Mouse (Mus musculus) lung, postnatal 0 days (tissue): ENCODE data around the gene Xpc. TPM values are rescaled to one million over a fixed set of nuclear protein-coding genes. Genes with fewer than 3 reads are reported as not detected.

ENCODE experiments used
- ATAC-seq: fragments of 200-750 bp; cut with Nextera tagmentation; 2 replicates; pipeline ENCODE4 v1.8.0; 2017; ENCODE audit warnings: moderate library complexity
- DNase-seq: peaks from one replicate; pipeline ENCODE4 v3.0.0-alpha.2; 2016; ENCODE audit warnings: low spot score
- H3K27ac ChIP-seq: fragments of 300-500 bp; sonication (generic); 2 replicates; pipeline ENCODE4 v1.5.1; 2014; ENCODE audit warnings: antibody characterized with exemption, mild to moderate bottlenecking, low read length, mixed read lengths
- H3K27me3 ChIP-seq: fragments of 300-500 bp; sonication (generic); replicated peaks from 2 replicates; pipeline ENCODE4 v1.6.1; 2014; ENCODE audit warnings: low read length, mixed read lengths; ENCODE audit not compliant: insufficient read depth
- H3K36me3 ChIP-seq: fragments of 300-500 bp; sonication (generic); 2 replicates; pipeline ENCODE4 v1.6.1; 2014; ENCODE audit warnings: low read length, mixed read lengths; ENCODE audit not compliant: insufficient read depth
- H3K4me1 ChIP-seq: fragments of 300-500 bp; sonication (generic); 2 replicates; pipeline ENCODE4 v1.6.1; 2014; ENCODE audit warnings: antibody characterized with exemption, low read depth, low read length, mixed read lengths; ENCODE audit not compliant: insufficient read depth
- H3K4me2 ChIP-seq: fragments of 300-500 bp; sonication (generic); replicated peaks from 2 replicates; pipeline ENCODE4 v1.6.1; 2014; ENCODE audit warnings: low read depth, mild to moderate bottlenecking, low read length, moderate library complexity, mixed read lengths
- H3K4me3 ChIP-seq: fragments of 300-500 bp; sonication (generic); 2 replicates; pipeline ENCODE4 v1.5.1; 2014; ENCODE audit warnings: low read depth, low read length
- H3K9ac ChIP-seq: fragments of 300-500 bp; sonication (generic); replicated peaks from 2 replicates; pipeline ENCODE4 v1.6.1; 2014; ENCODE audit warnings: low read depth, mild to moderate bottlenecking
- H3K9me3 ChIP-seq: fragments of 300-500 bp; sonication (generic); 2 replicates; pipeline ENCODE4 v1.6.1; 2016; ENCODE audit warnings: low read length, mixed read lengths
- CTCF ChIP-seq: IDR thresholded peaks from 2 replicates; pipeline ENCODE4 v1.5.1; 2016; ENCODE audit warnings: antibody characterized with exemption, mild to moderate bottlenecking
- EP300 ChIP-seq: IDR thresholded peaks from 2 replicates; pipeline ENCODE4 v1.6.1; 2016; ENCODE audit warnings: antibody characterized with exemption, mild to moderate bottlenecking, control low read depth
- WGBS: fragments of 180-500 bp; shearing (Covaris S2); extraction: QIAGEN DNeasy Blood & Tissue Kit; methylation state at CpG from one replicate; pipeline ENCODE4 v1.1.7; 2014; 5-methylcytosine and 5-hydroxymethylcytosine counted together
- polyA plus RNA-seq: library from polyadenylated mRNA; unstranded; fragments of >200 nt; fragmentation: Nextera tagmentation; extraction: Ambion mirVana; gene quantifications from 2 replicates; pipeline ENCODE4 v1.2.1, GENCODE M21; 2015

The Xpc gene
- polyA plus RNA-seq, 1 experiment from 2014 or later: 18.5 TPM

GRCm38 (mm10) chr6:91536047-91536765, 20.5 kb upstream of the Xpc start:
- no peak for DNase-seq
- TF ChIP-seq EP300: no peak
- TF ChIP-seq CTCF: no peak
- no peaks in the 10 kb centered on the region for H3K9me3 ChIP-seq

GRCm38 (mm10) chr6:91535231-91535630, 19.5 kb upstream of the Xpc start:
- H3K36me3 ChIP-seq: no peaks in the 10 kb centered on the region
- TF ChIP-seq EP300 (no peak), CTCF (no peak)
- 80% methylated on average over 3 of the region's 3 CpGs for WGBS
- ATAC-seq: no peak
- no peaks in the 10 kb centered on the region for H3K9me3 ChIP-seq
- no peak overlapping the region for H3K9ac ChIP-seq
- no peak for DNase-seq
- no peaks in the 10 kb centered on the region for H3K4me1 ChIP-seq
- no peak overlapping the region for H3K4me2 ChIP-seq
- no peaks in the 10 kb centered on the region for H3K27me3 ChIP-seq
- no peak overlapping the region for H3K27ac ChIP-seq
- H3K4me3 ChIP-seq: no peak overlapping the region

More at GRCm38 (mm10) chr6:91536047-91536765, 20.5 kb upstream of the Xpc start:
- H3K4me1 ChIP-seq: no peaks in the 10 kb centered on the region
- no peak overlapping the region for H3K9ac ChIP-seq
- no peak overlapping the region for H3K27ac ChIP-seq
- WGBS: 75% methylated on average over 11 of the region's 11 CpGs
- ATAC-seq: no peak
- no peak overlapping the region for H3K4me2 ChIP-seq
- no peaks in the 10 kb centered on the region for H3K27me3 ChIP-seq
- H3K36me3 ChIP-seq: no peaks in the 10 kb centered on the region
- no peak overlapping the region for H3K4me3 ChIP-seq

- Histone ChIP-seq H3K27ac (no peak overlapping the region), H3K4me2 (no peak overlapping the region), H3K4me1 (no peaks in the 10 kb centered on the region), H3K36me3 (no peaks in the 10 kb centered on the region), H3K4me3 (no peak overlapping the region), H3K9me3 (no peaks in the 10 kb centered on the region), H3K9ac (no peak overlapping the region), H3K27me3 (no peaks in the 10 kb centered on the region)
- no peak for DNase-seq
- WGBS: 69% methylated on average over 4 of the region's 4 CpGs
- ATAC-seq: no peak
- TF ChIP-seq CTCF: no peak
These were observed 18.6 kb upstream of the Xpc start for GRCm38 (mm10) chr6:91534268-91534667.

- no peak overlapping the region for H3K4me3 ChIP-seq
- H3K27ac ChIP-seq: no peak overlapping the region
- H3K9ac ChIP-seq: no peak overlapping the region
- H3K4me2 ChIP-seq: no peak overlapping the region
- H3K4me1 ChIP-seq: no peaks in the 10 kb centered on the region
- TF ChIP-seq CTCF (no peak), EP300 (no peak)
- H3K9me3 ChIP-seq: no peaks in the 10 kb centered on the region
- 25% methylated on average over 2 of the region's 2 CpGs for WGBS
- DNase-seq: no peak
- no peaks in the 10 kb centered on the region for H3K36me3 ChIP-seq
- ATAC-seq: no peak
- H3K27me3 ChIP-seq: no peaks in the 10 kb centered on the region
These were observed 18.1 kb upstream of the Xpc start for GRCm38 (mm10) chr6:91533771-91534170.

- H3K9me3 ChIP-seq: no peaks in the 10 kb centered on the region
- no peak for TF ChIP-seq EP300
- no peak for TF ChIP-seq CTCF
- no peak overlapping the region for H3K9ac ChIP-seq
- H3K27me3 ChIP-seq: no peaks in the 10 kb centered on the region
- H3K27ac ChIP-seq: no peak overlapping the region
- ATAC-seq (peak; percentile 48; the same call in 1 of the 2 replicates), DNase-seq (no peak)
- H3K4me2 ChIP-seq: no peak overlapping the region
- no peak overlapping the region for H3K4me3 ChIP-seq
- H3K4me1 ChIP-seq: no peaks in the 10 kb centered on the region
- whole genome bisulfite sequencing: 16% methylated on average over 5 of the region's 5 CpGs
- no peaks in the 10 kb centered on the region for H3K36me3 ChIP-seq
These were observed 17.7 kb upstream of the Xpc start for GRCm38 (mm10) chr6:91533359-91533758.

GRCm38 (mm10) chr6:91532661-91533060, 17.0 kb upstream of the Xpc start:
- ATAC-seq (0 out of 2 replicates have a peak, but pooled peaks have one; percentile 9), DNase-seq (no peak)
- no peaks in the 10 kb centered on the region for H3K36me3 ChIP-seq
- no peak overlapping the region for H3K4me3 ChIP-seq
- no peak overlapping the region for H3K4me2 ChIP-seq
- H3K27ac ChIP-seq: no peak overlapping the region
- no peaks in the 10 kb centered on the region for H3K9me3 ChIP-seq
- 45% methylated on average over 6 of the region's 6 CpGs for WGBS
- no peak for TF ChIP-seq EP300
- no peaks in the 10 kb centered on the region for H3K4me1 ChIP-seq
- H3K9ac ChIP-seq: no peak overlapping the region
- H3K27me3 ChIP-seq: no peaks in the 10 kb centered on the region

GRCm38 (mm10) chr6:91531276-91531675, 15.6 kb upstream of the Xpc start:
- ATAC-seq: no peak
- 61% methylated on average over 6 of the region's 6 CpGs for WGBS
- Histone ChIP-seq H3K9me3 (no peaks in the 10 kb centered on the region), H3K4me3 (no peak overlapping the region), H3K4me1 (no peaks in the 10 kb centered on the region), H3K9ac (no peak overlapping the region), H3K4me2 (no peak overlapping the region), H3K27ac (no peak overlapping the region), H3K27me3 (no peaks in the 10 kb centered on the region), H3K36me3 (no peaks in the 10 kb centered on the region)
- no peak for DNase-seq
- TF ChIP-seq EP300: no peak
- no peak for TF ChIP-seq CTCF
